Mouse (Mus musculus): ENCODE results near the gene Gm49776.
"Not testable (repeated sequence)": the region's sequence is repeated elsewhere in the genome, so short reads cannot be mapped to it uniquely, and the experiment has no call there.

Gene Gm49776

DNA sequence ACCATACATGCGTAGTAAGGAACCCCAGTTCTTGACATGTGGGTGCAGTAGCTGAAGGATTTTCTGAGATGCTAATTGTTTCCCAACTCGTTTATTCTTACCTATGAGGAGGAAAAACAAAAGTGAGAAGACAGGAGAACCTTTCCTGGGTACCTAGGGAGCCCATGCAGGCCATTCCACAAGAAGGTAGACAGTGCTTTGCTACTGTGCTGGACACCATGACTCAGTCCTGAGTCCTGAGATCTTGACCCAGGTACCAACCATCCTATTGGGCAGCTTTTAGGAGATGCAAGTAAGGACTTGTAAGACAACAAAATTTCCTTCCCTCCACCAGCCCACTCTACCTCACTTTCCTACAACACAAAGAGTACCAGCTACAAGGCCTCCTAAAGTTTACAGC, at the start of gene Gm49776:
Gene Gm49776, minus strand, starts transcription at position 101 of the 400 bp plus-strand sequence.
- DNase-seq (ENCODE audit: inconsistent ontology term): no peak

DNA sequence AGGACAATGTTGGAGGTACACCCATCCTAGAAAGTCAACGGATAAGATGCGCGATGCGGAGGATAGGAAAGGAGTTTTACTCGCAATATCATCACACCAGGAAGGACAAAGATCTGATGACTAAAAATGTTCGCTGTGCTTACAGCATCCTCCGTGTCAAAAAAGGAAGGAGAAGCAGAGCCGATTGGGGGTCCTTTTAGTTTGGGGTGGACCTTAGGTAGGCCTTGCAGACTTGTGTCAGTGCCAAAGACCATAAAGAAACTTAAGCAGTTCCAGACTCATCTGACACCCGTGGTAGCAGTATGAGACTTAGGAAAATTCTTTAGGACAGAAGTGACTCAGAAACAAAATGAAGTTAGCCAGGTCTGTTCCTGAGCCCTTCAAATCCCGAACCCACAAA, 31.5 kb upstream of the Gm49776 start:
- not testable (repeated sequence) for DNase-seq (ENCODE audit: inconsistent ontology term)

DNA sequence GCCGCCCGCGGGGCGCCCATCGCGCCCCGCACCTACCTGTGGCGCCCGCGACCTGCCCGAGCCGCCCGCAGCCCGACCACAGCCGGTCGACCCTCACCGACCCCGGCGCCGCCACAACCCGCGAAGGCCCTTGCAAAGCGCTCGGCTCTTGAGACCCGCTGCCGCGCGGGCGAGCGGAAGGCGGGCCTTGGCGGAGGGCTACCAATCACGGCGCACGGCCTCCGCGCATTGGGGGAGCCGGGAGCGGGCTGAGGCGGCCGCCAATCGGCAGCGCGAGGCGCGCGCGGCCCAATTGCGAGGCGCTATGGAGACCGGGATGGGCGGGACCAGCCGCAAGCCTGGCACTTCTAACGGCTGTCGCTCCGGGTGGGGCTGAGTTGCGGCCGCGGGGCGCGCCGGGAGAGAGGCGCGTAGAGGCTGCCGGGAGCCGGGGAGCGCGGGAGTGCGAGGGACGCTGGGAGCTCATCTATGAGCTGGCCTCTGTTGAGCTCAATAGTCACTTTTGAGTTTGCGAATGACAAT, 31.0 kb upstream of the Gm49776 start, which contains the start of gene Dgcr8:
Gene Dgcr8, minus strand, starts transcription at position 180 of the 522 bp plus-strand sequence.
- DNase-seq (ENCODE audit: inconsistent ontology term): peak; percentile 99

DNA sequence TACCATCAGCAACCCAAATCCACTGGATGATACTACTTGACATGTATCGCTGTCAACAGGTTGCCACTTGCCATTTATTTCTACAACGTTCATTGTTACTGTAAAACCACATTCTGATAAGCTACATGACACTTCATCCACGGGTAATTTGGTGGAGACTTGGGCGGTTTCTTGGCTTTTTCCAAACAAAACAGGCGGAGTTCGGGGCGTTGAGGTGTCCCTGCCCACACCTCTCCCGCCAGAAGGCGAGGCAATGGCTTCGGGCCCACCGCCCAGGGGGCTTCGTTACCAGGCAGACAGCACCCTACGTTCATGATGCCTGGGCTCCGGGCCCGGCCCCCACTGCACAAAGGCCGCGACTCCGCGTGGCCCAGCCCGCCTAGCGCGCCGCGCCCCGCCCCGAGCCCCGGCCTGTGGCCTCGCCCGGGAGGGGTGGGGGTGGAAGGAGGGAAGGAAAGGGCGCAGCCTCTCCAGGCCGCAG, 30.5 kb upstream of the Gm49776 start:
- peak; percentile 90 for DNase-seq (ENCODE audit: inconsistent ontology term)

DNA sequence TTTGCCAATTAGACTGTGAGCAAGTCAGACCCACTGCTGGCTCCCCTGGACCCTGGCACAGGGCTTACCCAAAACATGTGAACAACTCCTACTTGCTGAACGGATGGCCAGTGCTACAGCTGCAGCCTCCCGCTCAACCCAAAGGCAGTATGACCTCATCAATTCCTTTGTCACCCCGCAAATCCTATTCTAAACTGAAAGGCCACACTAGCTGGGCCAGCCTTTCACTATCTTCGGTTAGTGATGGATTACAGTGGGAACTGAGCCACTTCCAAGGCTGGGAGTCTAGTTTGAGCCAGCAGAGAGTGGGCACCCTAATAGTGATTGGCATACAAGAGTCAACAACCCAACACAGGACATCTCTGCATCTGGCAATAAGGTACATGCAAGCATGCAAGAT, 30.0 kb upstream of the Gm49776 start:
- DNase-seq (ENCODE audit: inconsistent ontology term): peak; percentile 50

DNA sequence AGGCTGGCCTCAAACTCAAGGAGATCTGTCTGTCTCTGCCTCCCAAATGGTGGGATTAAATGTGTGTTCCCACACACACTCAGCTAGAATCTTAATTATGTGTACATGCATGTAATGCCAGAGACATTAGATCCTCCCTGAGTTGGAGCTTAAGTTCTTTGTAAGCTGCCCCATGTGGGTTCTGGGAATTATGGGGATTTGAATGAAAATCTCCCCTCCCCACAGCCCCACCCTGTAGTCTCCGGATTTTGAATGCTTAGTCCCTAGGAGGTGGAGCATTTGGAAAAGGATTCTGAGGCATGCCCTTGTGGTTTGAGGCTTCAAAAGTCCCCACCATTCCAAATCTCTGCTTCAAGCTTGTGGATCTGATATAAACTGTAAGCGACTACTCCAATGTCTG, 17.0 kb upstream of the Gm49776 start:
- peak; percentile 25 for DNase-seq (ENCODE audit: inconsistent ontology term)

DNA sequence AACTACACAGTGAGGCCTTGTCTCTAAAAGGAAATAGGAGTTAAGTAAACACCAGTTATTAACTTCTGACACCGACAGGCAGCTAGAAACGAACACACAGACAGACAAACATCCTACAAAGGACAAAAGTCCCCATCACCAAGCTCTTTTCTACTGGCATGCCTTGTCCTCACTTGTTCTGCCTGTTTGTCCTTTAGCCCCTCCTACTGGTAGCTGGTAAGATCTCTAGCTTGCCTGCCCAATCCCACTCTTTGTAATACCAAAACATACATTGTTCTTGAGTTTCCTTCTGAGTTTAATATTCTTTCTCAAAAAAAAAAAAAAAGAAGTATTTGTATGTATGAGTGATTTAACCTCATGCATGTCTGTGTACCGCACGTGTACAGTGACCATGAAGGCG, 10.1 kb upstream of the Gm49776 start:
- no peak for DNase-seq (ENCODE audit: inconsistent ontology term)

DNA sequence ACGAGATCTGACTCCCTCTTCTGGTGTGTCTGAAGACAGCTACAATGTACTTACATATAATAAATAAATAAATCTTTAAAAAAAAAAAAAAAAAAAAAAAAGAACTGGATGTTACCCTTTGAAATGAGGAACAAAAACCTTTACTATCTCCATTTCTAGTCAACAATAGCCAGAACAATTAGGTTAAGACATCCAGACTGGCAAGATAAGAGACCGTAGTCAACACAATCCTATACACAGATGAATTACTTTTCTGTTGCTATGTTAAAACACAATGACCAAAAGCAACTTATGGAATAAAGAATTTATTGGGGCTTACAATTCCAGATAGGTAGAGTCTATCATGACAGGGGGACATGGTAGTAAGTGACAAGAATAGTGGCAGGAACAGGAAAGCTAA, 6.9 kb upstream of the Gm49776 start:
- no peak for DNase-seq (ENCODE audit: inconsistent ontology term)

DNA sequence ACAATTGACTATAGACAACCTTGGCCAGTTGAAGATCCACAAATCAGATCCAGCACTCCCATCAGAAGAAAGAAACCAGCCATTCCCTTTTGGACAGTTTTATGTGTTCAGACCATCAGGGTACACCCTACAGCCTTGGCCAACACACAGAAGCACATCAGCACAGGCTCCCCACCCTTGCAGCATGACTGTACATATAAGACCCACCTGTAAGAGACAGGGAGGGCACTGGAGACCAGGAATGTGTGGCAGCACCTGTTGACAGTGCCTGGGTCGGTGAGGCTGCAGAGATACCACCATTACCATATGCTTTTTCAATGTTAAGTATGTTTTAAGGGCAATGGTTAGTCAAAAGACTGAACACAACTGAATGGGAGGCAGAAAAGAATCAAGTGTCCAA, 4.3 kb downstream of the Gm49776 start:
- no peak for DNase-seq (ENCODE audit: inconsistent ontology term)

DNA sequence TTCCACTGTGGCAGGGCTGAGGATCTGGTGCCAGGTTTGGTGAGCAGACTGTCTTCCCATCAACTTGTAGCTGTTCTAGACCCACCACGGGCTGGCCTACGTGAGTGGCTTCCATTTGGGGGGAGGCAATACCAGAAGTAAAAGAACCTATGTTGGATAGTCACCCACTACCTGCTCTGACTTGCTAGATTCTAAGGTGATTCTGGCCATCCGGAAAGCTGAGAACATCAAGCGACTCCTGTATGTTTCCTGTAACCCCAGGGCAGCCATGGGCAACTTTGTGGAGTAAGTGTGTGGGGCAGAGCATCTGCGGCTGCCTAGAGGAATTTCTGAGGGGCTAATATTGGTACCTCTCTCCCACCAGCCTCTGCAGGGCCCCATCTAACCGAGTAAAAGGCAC, 5.4 kb downstream of the Gm49776 start:
- DNase-seq (ENCODE audit: inconsistent ontology term): no peak

DNA sequence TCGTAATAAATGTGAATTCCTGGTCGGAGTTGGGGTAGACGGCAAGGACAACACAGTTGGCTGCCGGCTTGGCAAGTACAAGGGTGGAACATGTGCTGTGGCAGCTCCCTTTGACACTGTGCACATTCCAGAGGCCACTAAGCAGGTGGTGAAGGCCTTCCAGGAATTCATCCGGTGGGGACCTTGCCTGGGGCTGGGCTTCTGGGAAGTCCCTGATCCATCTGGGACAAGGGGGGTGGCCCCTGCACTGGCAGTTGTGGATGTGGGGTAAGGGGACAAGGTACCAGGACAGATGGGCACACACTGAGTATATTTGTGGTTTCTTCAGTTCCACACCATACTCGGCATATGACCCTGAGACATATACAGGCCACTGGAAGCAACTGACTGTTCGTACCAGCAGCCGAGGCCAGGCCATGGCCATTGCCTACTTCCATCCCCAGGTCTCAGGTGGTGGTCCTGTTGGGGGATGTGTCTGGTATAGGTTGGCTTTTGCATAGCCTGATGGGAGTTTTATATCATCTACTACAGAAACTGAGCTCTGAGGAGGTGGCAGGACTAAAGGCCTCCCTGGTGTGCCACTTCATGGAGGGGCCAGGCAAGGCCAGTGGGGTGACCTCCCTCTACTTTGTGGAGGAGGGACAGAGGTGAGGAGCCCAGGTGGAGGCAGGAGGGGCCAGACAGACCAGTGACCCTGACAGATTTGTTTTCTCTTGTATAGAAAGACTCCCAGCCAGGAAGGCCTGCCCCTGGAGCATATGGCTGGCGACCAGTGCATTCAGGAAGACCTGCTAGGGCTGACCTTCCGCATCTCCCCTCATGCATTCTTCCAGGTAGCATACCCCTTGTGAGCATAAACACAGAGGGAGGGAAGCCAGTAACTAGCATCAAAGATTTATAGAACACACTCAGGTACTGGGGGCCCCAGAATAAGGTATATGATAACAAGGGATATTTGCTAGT, 7.0 kb downstream of the Gm49776 start:
- DNase-seq (ENCODE audit: inconsistent ontology term): peak; percentile 79

DNA sequence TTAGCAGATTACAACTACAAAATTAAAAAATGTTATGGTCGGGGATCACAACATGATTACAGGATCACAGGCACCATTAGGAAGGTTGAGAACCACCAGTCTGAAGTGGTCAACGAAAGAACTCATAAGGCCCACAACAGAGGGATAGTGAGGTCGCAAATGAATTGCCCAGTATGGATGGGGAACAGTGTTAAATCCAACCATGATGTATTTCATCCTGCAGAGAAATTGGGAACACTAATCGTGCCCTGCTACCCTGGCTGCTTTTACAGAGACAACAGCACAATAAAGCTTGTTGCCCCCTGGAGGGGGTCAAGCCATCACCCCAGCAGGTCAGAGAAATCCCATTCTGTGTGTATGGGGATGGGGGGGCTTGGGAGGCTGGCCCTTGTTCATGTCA, 7.9 kb downstream of the Gm49776 start:
- DNase-seq (ENCODE audit: inconsistent ontology term): no peak

DNA sequence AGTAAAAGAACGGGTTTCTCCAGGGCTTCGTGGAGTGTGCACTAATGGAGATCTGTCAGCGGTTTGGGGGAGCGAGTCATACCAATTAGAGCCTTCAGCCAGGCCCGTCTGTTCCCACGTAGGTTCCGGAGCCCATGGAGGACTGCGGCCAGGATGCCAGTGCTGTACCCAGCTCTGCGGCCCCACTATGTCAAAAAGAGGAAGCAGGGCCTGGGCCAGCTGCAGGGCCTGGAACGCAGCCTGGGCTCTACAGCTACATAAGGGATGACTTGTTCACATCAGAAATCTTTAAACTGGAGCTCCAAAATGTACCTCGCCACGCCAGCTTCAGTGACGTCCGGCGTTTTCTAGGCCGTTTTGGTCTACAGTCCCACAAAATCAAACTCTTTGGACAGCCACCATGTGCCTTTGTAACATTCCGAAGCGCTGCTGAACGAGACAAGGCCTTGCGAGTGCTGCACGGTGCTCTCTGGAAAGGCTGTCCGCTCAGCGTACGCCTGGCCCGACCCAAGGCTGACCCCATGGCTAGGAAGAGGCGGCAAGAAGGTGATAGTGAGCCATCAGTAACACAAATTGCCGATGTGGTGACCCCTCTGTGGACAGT, 8.7 kb downstream of the Gm49776 start:
- no peak for DNase-seq (ENCODE audit: inconsistent ontology term)

DNA sequence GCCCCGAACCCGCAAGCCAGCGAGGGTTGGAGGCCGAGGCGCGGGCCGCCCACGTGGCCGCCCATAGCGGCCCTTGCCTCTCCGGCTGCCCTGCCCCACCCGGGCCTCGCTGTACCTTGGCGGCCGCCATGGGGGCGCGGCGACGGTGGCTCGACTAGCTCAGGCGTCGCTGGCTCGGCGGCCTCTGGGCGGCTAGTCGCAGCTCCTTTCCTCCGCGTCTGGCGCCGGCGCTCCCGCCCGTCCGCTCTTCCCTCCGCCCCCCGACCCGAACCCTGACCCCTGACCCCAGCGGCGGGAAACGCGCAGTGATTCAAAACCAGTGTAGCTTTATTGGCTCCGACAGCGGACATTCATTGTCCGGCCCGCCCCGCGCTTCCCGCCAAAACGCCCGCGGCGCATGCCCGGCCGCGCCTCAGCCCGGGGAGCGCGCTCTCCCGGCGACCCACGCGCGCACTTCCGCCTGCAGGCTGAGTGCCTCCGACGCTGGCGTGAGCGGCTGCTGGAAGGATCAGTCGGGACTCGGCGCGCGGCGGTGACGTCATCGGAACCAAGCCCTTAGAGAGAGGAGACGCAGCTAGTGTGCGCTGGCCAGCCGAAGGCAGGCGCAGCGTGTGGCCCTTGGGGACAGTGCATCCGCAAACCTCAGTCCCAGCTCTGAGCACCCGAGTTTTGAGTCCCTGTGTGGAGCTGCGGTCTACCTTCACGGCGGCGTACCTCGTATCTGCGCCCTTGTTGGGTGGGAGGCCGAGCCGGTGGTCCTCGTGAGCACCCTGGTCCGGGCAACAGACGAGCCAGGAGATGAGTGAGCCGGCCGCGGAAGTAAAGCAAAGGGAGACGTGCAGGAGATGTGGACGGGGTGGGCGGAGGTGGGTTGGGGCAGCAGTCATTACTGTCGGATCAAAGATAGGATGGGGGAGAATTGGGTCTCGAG, 9.4 kb downstream of the Gm49776 start, which contains the start of the genes Trmt2a and Ranbp1:
Gene Trmt2a, plus strand, starts transcription at position 247 of the 931 bp plus-strand sequence.
Gene Ranbp1, minus strand, starts transcription at position 300 of the 931 bp plus-strand sequence.
- DNase-seq (ENCODE audit: inconsistent ontology term): peak; percentile 99

DNA sequence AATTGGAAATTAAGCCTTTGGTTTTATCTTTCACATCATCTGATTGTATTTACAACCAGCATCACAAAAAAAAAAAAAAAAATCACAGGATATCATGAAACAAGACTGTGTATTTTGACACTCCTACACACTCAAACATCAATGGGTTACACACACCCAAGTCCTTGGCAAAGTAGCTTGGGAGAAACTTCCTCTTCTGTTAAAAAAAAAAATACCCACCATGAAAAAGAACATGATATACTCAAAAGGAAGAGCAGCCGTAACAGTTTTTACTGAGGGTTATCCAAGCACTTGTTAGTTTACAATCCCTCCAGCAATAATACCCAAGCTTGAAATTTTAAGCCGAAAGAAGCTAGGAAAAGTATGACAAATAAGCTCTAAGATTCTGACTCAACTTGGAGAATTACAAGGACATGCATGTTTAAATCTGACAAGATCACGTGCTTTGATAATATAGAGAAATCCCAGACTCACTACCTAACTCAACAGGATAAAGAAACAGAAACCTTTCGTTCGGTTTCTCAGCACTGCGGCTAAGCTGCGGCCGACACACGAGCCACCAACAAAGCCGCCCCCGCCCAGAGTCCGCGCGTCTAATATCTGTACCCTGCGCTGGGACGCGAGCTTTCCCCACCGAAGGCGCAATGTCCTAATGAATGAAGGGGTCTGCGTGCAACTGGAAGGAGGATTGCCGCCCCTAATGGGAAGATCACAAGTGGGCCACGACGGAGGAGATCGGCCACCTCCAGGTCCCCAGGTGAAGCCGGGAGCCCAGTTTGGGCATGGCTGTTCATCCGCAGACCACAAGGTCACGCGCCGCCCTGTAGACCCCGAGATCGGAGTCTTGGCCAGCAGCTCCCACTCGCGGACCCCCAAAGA, 10.4 kb downstream of the Gm49776 start:
- DNase-seq (ENCODE audit: inconsistent ontology term): peak; percentile 55

DNA sequence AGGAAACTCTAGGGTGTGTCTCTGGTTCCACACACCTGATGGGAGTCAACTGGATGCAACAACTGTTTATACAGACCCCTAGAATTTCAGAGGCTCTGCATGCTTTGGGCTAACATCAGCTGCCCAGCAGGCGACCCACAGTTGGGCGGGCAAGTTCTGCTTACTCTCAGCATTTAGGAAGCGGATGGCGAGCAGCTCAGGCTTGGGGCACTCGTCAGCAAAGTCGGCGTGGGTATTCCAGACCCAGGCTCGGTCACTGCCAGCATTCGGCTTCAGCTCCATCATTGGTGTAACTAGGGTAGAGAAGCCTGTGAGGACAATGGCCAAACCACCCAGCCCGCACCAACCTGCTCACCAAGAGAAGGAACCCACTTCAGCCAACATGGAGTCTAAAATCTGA, 16.5 kb downstream of the Gm49776 start:
- no peak for DNase-seq (ENCODE audit: inconsistent ontology term)

DNA sequence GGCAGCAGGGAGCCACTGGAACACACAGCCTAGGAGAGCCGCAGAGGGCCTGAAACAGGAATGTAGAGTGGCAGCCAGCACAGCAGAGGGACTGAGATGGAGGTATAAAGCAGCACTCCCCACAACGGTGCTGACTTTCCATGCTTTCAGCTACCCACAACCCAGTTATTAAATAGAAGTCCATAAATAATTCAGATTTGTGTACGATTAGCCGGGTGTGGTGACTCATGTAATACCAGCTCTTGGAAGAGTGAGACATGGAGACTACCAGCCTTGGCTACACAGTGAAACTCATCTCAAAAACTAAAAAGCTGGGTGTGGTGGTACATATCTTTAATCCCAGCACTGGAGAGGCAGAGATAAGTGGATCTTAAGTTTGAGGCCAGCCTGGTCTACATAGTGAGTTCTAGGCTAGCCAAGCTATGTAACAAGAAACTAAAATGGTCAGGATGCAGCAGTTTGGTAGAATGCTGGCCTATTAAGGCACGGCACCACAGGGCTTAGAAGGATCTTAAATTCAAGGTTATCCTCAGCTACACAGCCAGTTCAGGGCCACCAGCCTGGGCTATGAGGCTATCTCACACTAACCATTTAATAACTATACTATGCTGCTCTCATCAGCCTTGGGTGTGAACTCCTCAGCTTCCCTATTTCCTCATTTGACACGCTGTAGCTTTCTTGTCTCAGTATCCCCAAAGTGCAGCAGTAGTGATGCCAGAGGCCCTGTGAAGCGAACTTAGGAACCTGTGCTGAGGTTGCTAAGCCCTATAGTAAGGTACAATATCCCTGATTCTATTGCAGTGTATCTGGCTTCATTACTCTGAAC, 21.2 kb downstream of the Gm49776 start:
- DNase-seq (ENCODE audit: inconsistent ontology term): no peak

DNA sequence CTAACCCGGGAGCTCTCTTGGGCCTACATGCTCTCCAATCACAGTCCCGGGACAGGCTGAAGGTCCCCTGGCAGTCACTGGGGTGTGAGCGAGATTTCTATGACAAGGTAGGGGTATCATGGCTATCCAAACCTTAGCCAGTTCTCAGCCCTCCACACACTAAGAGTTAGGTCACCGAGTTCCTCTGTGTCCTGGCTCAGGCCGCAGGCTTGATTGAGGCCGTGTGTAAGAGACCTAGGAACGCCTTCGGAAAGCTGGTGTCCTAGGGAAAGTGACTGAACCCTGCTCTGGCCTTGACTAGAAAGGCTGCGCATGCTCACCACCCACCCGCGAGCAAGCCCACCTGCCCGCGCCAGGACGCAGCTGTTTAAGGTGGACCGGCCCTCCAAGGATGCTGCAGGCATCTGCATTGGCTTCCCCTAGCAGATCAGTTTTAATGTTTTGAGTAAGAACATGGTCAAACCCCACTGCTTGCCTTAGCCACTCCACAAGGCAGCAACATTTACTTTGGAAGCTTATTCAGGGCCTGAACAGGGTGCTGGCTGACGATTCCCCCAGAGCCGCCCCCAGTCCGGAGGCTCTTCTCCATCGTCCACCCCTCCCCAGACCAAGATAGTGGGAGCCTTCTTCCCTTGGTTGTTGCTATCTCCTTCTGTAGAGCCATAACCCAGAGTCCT, 22.6 kb downstream of the Gm49776 start:
- peak; percentile 69 for DNase-seq (ENCODE audit: inconsistent ontology term)
